Mouse (Mus musculus) MEL (cell line): ENCODE data around the gene Slamf8. TPM values are rescaled to one million over a fixed set of nuclear protein-coding genes. Genes with fewer than 3 reads are reported as not detected.

Experiments used
- DNase-seq: peaks from one replicate; pipeline ENCODE4 v3.0.0; 2011; ENCODE audit warnings: low read depth, low spot score
- H3K27ac ChIP-seq: 2 replicates; pipeline ENCODE4 v1.5.1; 2012; ENCODE audit warnings: low read depth, mild to moderate bottlenecking, control low read depth, low read length, moderate library complexity; ENCODE audit not compliant: control insufficient read depth
- H3K27me3 ChIP-seq, 2 experiments: fragments of 150-350 bp in 1 of 2; sonication (generic) in 1 of 2; 2 replicates each; pipeline ENCODE4 v1.6.1; 2012; ENCODE audit warnings: low read length in 2 of 2, mild to moderate bottlenecking in 2 of 2, improper control_type of control experiment in 1 of 2, moderate library complexity in 1 of 2; ENCODE audit not compliant: insufficient read depth in 2 of 2, control insufficient read depth in 1 of 2
- H3K36me3 ChIP-seq, 2 experiments: 2 replicates each; pipeline ENCODE4 v1.6.1; 2012 to 2014; ENCODE audit warnings: low read length in 2 of 2, improper control_type of control experiment in 1 of 2, inconsistent platforms in 1 of 2, mild to moderate bottlenecking in 1 of 2; ENCODE audit not compliant: insufficient read depth in 2 of 2, control insufficient read depth in 1 of 2
- H3K4me1 ChIP-seq, 2 experiments: fragments of 150-350 bp in 1 of 2; sonication (generic) in 1 of 2; 2 replicates each; pipeline ENCODE4 v1.6.1; 2012; ENCODE audit warnings: low read length in 2 of 2, improper control_type of control experiment in 1 of 2, mild to moderate bottlenecking in 1 of 2; ENCODE audit not compliant: insufficient read depth in 2 of 2, control insufficient read depth in 1 of 2
- H3K4me3 ChIP-seq, 2 experiments: fragments of 150-350 bp in 1 of 2; sonication (generic) in 1 of 2; 2 replicates each; pipeline ENCODE4 v1.5.1; 2012; ENCODE audit warnings: low read depth in 2 of 2, low read length in 2 of 2, mild to moderate bottlenecking in 2 of 2, moderate library complexity in 2 of 2, control low read depth in 1 of 2, improper control_type of control experiment in 1 of 2; ENCODE audit not compliant: control insufficient read depth in 1 of 2, insufficient read depth in 1 of 2
- H3K79me2 ChIP-seq: 2 replicates; pipeline ENCODE4 v1.6.1; 2012; ENCODE audit warnings: mild to moderate bottlenecking, low read length, moderate library complexity; ENCODE audit not compliant: control insufficient read depth, poor library complexity, insufficient read depth
- H3K9ac ChIP-seq: 2 replicates; pipeline ENCODE4 v1.6.1; 2012; ENCODE audit warnings: low read depth, mild to moderate bottlenecking, control low read depth, low read length, moderate library complexity; ENCODE audit not compliant: control insufficient read depth, poor library complexity, severe bottlenecking
- H3K9me3 ChIP-seq: fragments of 150-350 bp; sonication (generic); replicated peaks from 2 replicates; pipeline ENCODE4 v1.6.1; 2012; ENCODE audit warnings: mild to moderate bottlenecking, low read length, improper control_type of control experiment, moderate library complexity; ENCODE audit not compliant: insufficient read depth
- CHD1 ChIP-seq: IDR thresholded peaks from 2 replicates; pipeline ENCODE4 v1.6.1; 2012; ENCODE audit warnings: low read depth, mild to moderate bottlenecking, inconsistent platforms, low read length, improper control_type of control experiment
- CHD2 ChIP-seq: IDR thresholded peaks from 2 replicates; pipeline ENCODE4 v1.6.1; 2011; ENCODE audit warnings: low read length, improper control_type of control experiment
- CTCF ChIP-seq, 3 experiments: IDR thresholded peaks in 2 of 3; conservative IDR thresholded peaks in 1 of 3; 2 replicates each; pipeline ENCODE4 v1.5.1; 2011 to 2012; ENCODE audit warnings: low read length in 3 of 3, low read depth in 2 of 3, mild to moderate bottlenecking in 2 of 3, improper control_type of control experiment in 1 of 3, inconsistent platforms in 1 of 3, mixed read lengths in 1 of 3, moderate library complexity in 1 of 3; ENCODE audit not compliant: control insufficient read depth in 1 of 3, insufficient read depth in 1 of 3, poor library complexity in 1 of 3, severe bottlenecking in 1 of 3
- ELF1 ChIP-seq: IDR thresholded peaks from 2 replicates; pipeline ENCODE4 v1.6.1; 2014; ENCODE audit warnings: low read depth, mild to moderate bottlenecking, inconsistent platforms, low read length, improper control_type of control experiment, moderate library complexity
- EP300 ChIP-seq, 2 experiments: IDR thresholded peaks; 2 replicates each; pipeline ENCODE4 v1.6.1; 2011; ENCODE audit warnings: improper control_type of control experiment in 2 of 2, low read length in 2 of 2, low read depth in 1 of 2, mild to moderate bottlenecking in 1 of 2
- GATA1 ChIP-seq: IDR thresholded peaks from 2 replicates; pipeline ENCODE4 v1.6.1; 2011; ENCODE audit warnings: low read depth, low read length, improper control_type of control experiment
- JUND ChIP-seq: IDR thresholded peaks from 2 replicates; pipeline ENCODE4 v1.6.1; 2011; ENCODE audit warnings: low read depth, mild to moderate bottlenecking, improper control_type of control experiment, low read length
- MAFK ChIP-seq: IDR thresholded peaks from 2 replicates; pipeline ENCODE4 v1.6.1; 2011; ENCODE audit warnings: low read depth, mild to moderate bottlenecking, low read length, improper control_type of control experiment, borderline replicate concordance
- MAX ChIP-seq: IDR thresholded peaks from 2 replicates; pipeline ENCODE4 v1.6.1; 2011; ENCODE audit warnings: low read length, improper control_type of control experiment
- NELFE ChIP-seq: IDR thresholded peaks from 2 replicates; pipeline ENCODE4 v1.6.1; 2011; ENCODE audit warnings: low read depth, low read length, improper control_type of control experiment
- POLR2AphosphoS2 ChIP-seq: IDR thresholded peaks from 2 replicates; pipeline ENCODE4 v1.6.1; 2011; ENCODE audit warnings: low read length, improper control_type of control experiment
- POLR2AphosphoS5 ChIP-seq: IDR thresholded peaks from 2 replicates; pipeline ENCODE4 v1.6.1; 2012; ENCODE audit warnings: low read depth, borderline replicate concordance, mild to moderate bottlenecking, inconsistent platforms, low read length, moderate library complexity, mixed read lengths
- RAD21 ChIP-seq: IDR thresholded peaks from 2 replicates; pipeline ENCODE4 v1.6.1; 2011; ENCODE audit warnings: mild to moderate bottlenecking, low read depth, low read length, improper control_type of control experiment
- TAL1 ChIP-seq: IDR thresholded peaks from 2 replicates; pipeline ENCODE4 v1.6.1; 2012; ENCODE audit warnings: mild to moderate bottlenecking, inconsistent platforms, low read length, moderate library complexity, mixed read lengths
- TBP ChIP-seq: IDR thresholded peaks from 2 replicates; pipeline ENCODE4 v1.8.0; 2011; ENCODE audit warnings: low read depth, low read length, improper control_type of control experiment
- USF1 ChIP-seq: IDR thresholded peaks from 2 replicates; pipeline ENCODE4 v1.6.1; 2014; ENCODE audit warnings: low read depth, mild to moderate bottlenecking, inconsistent platforms, low read length, improper control_type of control experiment, moderate library complexity
- USF2 ChIP-seq, 2 experiments: IDR thresholded peaks; 2 replicates each; pipeline ENCODE4 v1.6.1; 2011 to 2012; ENCODE audit warnings: improper control_type of control experiment in 2 of 2, low read length in 2 of 2, borderline replicate concordance in 1 of 2, inconsistent platforms in 1 of 2, low read depth in 1 of 2, mild to moderate bottlenecking in 1 of 2; ENCODE audit not compliant: insufficient read depth in 1 of 2
- ZKSCAN1 ChIP-seq: IDR thresholded peaks from 2 replicates; pipeline ENCODE4 v1.6.1; 2012; ENCODE audit warnings: low read depth, mild to moderate bottlenecking, inconsistent platforms, low read length, improper control_type of control experiment, moderate library complexity
- ZMIZ1 ChIP-seq: IDR thresholded peaks from 2 replicates; pipeline ENCODE4 v1.6.1; 2012; ENCODE audit warnings: low read depth, mild to moderate bottlenecking, inconsistent platforms, low read length, improper control_type of control experiment, moderate library complexity
- ZNF384 ChIP-seq: IDR thresholded peaks from 2 replicates; pipeline ENCODE4 v1.6.1; 2012; ENCODE audit warnings: low read depth, mild to moderate bottlenecking, inconsistent platforms, low read length, improper control_type of control experiment
- polyA plus RNA-seq, 2 experiments: library from polyadenylated mRNA; stranded (reverse) in 1 of 2; unstranded in 1 of 2; fragments of >175 nt in 1 of 2; fragments of >200 nt in 1 of 2; gene quantifications; 2 replicates each; pipeline versions ENCODE4 v1.2.1 to v1.2.4; 2012; ENCODE audit warnings: low replicate concordance in 2 of 2, low read depth in 1 of 2; ENCODE audit not compliant: insufficient read length in 2 of 2, insufficient read depth in 1 of 2, missing spikeins in 1 of 2
- total RNA-seq: library from RNA; depleted of rRNA; stranded (reverse); fragments of 300-350 nt; gene quantifications from 2 replicates; pipeline ENCODE4 v1.2.3, GENCODE M21; 2012

Slamf8 gene
- total and polyA plus RNA-seq, 3 experiments, result not detected

GRCm38 (mm10) chr1:172626306-172626705 lies 35.9 kb upstream of the Slamf8 start:
- Histone ChIP-seq H3K27ac (no peak overlapping the region), H3K9ac (no peak overlapping the region), H3K4me1 (no peaks in the 10 kb centered on the region), H3K4me3 (no peak overlapping the region), H3K9me3 (no peaks in the 10 kb centered on the region), H3K27me3 (peaks cover 0 to 1% of the 10 kb centered on the region in 2 experiments; a peak in 1 of 4 replicates), H3K36me3 (no peaks in the 10 kb centered on the region), H3K79me2 (no peaks in the 10 kb centered on the region)
- no peak for TF ChIP-seq TBP
- no peak for TF ChIP-seq RAD21
- TF ChIP-seq EP300 (IDR thresholded peaks at IDR 0.05; ENCODE audit: low read depth in 1 of 2, low read length in 2 of 2), result no peak
- TF ChIP-seq ZMIZ1, result no peak
- TF ChIP-seq NELFE, result no peak
- no peak for TF ChIP-seq CHD2
- no peak for TF ChIP-seq USF1
- TF ChIP-seq ELF1, result no peak
- TF ChIP-seq MAFK, result no peak
- TF ChIP-seq TAL1, result no peak
- no peak for TF ChIP-seq POLR2AphosphoS5
- no peak for TF ChIP-seq MAX
- DNase-seq, result no peak

DNA sequence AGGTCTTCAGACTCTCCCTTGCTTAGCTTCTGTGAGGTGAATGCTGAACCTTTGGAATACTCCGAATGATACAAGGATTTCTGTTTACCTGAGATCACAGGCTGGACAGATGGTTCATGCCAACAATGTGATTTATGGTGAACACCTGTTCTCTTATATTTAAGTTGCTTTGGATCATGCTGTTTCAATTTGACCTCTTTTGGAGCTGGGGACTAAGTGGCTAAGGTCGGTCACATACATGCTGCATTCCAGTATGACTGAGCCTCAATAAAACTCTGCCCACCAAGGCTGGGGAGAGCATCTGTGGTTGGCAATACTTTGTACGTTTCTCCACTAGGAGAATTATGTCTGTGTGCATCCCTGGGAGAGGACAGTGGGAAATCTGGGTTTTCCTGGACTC lies 33.7 kb upstream of the Slamf8 start:
- Histone ChIP-seq H3K9ac (no peak overlapping the region), H3K36me3 (no peaks in the 10 kb centered on the region), H3K27ac (no peak overlapping the region), H3K4me1 (no peaks in the 10 kb centered on the region), H3K79me2 (no peaks in the 10 kb centered on the region), H3K27me3 (peaks cover 0 to 1% of the 10 kb centered on the region in 2 experiments; a peak in 1 of 4 replicates), H3K9me3 (no peaks in the 10 kb centered on the region), H3K4me3 (no peak overlapping the region)
- no peak for DNase-seq
- no peak for TF ChIP-seq POLR2AphosphoS2
- TF ChIP-seq USF2 (IDR thresholded peaks at IDR 0.05; ENCODE audit: borderline replicate concordance in 1 of 2, insufficient read depth in 1 of 2, low read depth in 1 of 2, low read length in 2 of 2), result no peak
- TF ChIP-seq ZNF384, result no peak
- TF ChIP-seq GATA1, result no peak
- TF ChIP-seq CHD1, result no peak
- no peak for TF ChIP-seq RAD21
- TF ChIP-seq JUND, result no peak
- no peak for TF ChIP-seq CHD2
- TF ChIP-seq ZKSCAN1, result no peak
- no peak for TF ChIP-seq CTCF (IDR thresholded peaks at IDR 0.05 in 2 of 3, conservative IDR thresholded peaks at IDR 0.05 in 1 of 3; ENCODE audit: control insufficient read depth in 1 of 3, insufficient read depth in 1 of 3, low read depth in 2 of 3, low read length in 3 of 3, poor library complexity in 1 of 3, severe bottlenecking in 1 of 3)
